Mouse (Mus musculus): ENCODE results near the gene Cd160.

Gene Cd160

GRCm38 (mm10) chr3:96829856-96830255 is 705 bp upstream of the Cd160 start:
- no peak for DNase-seq (ENCODE audit: low spot score in 2 of 2)

DNA sequence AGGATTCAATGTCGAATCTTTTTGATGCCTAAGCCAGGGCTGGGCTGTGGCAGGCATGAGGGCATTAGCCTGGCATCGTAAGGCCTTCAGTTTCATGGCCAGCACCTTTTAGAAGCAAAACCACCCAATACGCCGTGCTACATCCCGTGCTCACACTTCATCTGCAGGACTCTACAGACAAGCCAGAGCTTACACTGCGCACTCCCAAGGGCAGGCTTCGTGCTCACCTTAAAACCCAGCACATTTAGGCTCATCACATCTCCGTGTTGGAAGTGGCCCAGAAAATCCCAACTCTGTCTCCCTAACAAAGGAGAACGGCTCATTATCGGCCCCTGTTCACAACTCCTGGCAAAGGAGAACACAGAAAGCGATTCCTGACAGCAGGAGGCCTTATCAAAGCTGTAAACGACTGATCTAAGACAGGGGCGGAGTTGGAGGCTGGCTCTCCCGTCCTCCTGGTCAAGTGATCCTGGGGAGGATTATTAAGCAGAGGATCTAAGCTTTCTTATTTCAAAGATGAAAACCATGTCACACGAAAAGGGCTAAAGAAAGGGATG is 765 bp downstream of the Cd160 start:
- DNase-seq (ENCODE audit: low spot score in 2 of 2) = no peak

- DNase-seq (ENCODE audit: low spot score in 2 of 2) = no peak
These were observed 3.9 kb downstream of the Cd160 start for GRCm38 (mm10) chr3:96825261-96825660.

- DNase-seq (ENCODE audit: low spot score in 2 of 2) = no peak
These were observed 4.5 kb downstream of the Cd160 start for GRCm38 (mm10) chr3:96824614-96825013.

- DNase-seq (ENCODE audit: low spot score in 2 of 2) = no peak
These were observed 5.5 kb downstream of the Cd160 start for GRCm38 (mm10) chr3:96823701-96824100.

- no peak for DNase-seq (ENCODE audit: low spot score in 2 of 2)
These were observed 7.6 kb downstream of the Cd160 start for GRCm38 (mm10) chr3:96821581-96821980.

GRCm38 (mm10) chr3:96820116-96820915 is 8.8 kb downstream of the Cd160 start:
- DNase-seq (ENCODE audit: low spot score in 2 of 2) = no peak

DNA sequence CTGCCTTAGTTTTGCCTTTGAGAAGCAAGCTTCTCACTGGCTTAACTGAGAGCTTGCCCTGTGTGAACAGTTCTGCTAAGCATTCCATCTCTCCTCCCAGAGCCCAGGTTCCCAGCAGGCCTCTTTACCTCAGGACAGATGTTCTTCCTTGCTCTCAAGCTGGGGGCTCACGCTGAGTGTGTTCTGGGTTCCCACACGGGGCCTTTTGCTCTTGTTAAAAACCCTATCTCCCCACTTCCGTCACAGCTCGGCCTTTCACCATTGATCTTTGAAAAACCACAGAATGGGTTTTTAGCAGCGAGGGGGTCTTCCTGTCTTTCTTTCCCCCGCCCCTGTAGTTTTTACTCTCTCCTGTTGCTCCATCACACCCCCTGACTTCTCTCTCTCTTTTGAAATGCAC is 14.8 kb downstream of the Cd160 start:
- DNase-seq (ENCODE audit: low spot score in 2 of 2) = peak; percentile 60 to 67

DNA sequence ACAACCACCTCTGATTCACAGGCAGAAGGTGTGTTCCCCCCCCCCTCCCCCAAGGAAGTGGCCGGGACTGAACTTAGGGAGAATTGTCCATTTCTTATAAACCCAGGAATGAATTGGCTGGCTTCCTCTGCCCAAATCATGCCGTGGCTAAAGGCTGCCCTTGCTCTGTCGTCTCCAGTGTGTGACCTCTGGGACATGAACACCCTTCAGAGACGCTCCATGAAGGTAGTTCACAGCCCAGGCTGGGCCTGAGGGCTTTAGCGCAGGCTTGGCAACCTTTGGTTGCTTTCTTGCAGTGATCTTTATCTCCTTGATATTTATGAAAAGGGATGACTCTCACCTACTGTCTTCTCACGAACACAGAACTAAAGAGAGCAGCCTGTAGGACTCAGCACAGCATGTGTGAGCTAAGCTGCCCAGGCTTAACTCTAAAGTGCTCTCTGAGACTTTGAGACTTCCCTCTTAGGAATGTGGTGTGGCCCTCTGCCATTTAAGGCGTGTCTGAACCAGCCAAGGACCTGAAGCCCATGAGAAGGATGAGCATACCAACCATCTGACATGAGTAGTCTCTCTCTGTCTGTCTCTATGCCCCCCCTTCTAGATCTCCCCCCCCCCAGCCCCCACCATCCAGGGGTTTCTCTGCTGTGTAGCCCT is 15.4 kb downstream of the Cd160 start:
- DNase-seq (ENCODE audit: low spot score in 2 of 2) = no peak

DNA sequence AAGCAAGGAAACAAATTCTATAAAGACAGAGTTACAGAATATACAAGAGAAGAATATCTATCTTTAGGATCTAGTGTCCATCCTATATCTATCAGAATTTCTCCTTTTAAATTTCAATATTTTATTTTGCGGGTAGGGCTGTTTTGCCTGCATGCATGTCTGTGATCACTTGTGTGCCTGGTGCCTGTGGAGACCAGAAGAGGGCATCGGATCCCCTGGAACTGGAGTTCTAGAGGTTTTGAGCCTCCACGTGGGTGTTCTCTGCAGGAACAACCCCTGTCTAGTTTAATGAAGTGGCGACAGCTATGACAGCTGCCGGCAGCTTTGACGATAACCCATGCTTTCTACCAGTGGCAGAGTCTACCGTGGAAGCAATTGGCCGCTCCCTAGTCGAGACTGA is 16.0 kb downstream of the Cd160 start:
- DNase-seq (ENCODE audit: low spot score in 2 of 2) = peak; percentile 47 to 48

GRCm38 (mm10) chr3:96812395-96813091 is 16.6 kb downstream of the Cd160 start:
- peak; percentile 81 to 96 for DNase-seq (ENCODE audit: low spot score in 2 of 2)

GRCm38 (mm10) chr3:96811232-96811631 is 17.9 kb downstream of the Cd160 start:
- no peak for DNase-seq (ENCODE audit: low spot score in 2 of 2)

GRCm38 (mm10) chr3:96808651-96809050 is 20.5 kb downstream of the Cd160 start:
- no peak for DNase-seq (ENCODE audit: low spot score in 2 of 2)

DNA sequence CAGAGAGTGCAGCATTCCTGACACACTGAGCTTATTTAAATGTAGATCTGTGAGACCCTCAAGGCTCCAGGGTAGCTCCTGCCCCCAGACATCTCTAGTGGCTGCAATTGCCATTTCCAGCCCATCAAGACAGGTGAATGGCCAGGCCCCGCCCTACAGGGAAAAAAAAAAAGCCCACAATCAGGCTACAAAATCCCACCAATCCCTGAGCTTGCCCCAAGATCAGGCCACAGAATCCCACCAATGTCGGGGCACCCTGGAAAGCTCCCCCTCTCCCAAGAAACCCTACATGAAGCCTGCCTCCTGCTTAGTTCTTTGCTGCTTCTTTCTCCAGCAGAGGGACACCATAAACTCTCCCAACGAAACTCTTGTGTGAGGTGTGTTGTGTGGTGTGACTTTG is 21.0 kb downstream of the Cd160 start:
- no peak for DNase-seq (ENCODE audit: low spot score in 2 of 2)

GRCm38 (mm10) chr3:96802214-96802613 is 26.9 kb downstream of the Cd160 start:
- no peak for DNase-seq (ENCODE audit: low spot score in 2 of 2)

DNA sequence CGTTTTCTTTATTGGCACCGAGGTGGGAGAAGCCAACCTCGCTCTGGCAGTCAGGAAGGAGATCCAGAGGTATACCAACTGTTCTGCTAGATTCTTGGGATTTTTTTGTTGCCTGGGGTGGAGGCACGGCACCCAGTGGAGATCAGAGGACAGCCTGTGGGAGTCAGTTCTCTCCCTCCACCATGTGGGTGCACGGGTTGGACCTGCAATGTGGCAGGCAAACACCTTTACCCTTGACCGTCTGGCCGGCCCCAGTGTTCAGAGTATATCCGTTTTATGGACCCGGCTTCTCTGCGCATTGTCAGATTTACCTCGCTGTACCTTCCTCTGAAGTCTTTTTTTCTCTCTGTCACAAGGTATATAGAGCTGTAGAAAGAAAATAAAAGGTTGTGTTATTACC is 28.9 kb downstream of the Cd160 start:
- no peak for DNase-seq (ENCODE audit: low spot score in 2 of 2)

DNA sequence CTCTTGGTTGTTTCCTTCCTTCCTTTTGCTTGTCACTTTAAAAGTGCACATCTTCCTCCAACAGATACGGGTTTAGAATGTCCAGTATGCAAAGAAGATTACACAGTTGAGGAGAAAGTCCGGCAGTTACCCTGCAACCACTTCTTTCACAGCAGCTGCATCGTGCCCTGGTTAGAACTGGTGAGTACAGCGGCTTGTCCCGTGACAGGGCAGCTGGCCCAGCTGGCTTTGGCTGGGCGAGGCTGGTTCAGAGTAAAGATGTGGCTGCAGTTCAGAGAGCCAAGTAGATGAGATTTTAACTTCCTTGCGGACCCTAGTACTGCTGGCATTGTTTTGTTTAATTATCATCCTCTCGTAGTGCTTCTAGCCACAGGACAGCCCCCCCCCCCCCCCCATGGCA is 40.6 kb downstream of the Cd160 start:
- DNase-seq (ENCODE audit: low spot score in 2 of 2) = no peak

DNA sequence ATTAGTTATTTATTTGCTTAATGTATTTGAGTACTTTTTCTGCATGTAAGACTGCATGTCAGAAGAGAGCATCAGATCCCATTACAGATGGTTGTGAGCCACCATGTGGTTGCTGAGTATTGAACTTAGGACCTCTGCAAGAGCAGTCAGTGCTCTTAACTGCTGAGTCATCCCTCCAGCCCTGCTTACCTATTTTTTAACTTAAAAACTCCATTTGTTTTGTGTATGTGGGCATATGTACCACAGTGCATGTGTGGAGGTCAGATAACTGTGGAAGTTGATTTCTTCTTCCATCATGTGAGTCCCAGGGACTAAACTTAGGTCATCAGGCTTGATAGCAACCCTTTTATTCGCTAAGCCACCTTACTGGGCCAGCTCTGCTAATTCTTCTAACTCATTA is 41.4 kb downstream of the Cd160 start:
- no peak for DNase-seq (ENCODE audit: low spot score in 2 of 2)

GRCm38 (mm10) chr3:96782236-96782635 is 46.9 kb downstream of the Cd160 start:
- DNase-seq (ENCODE audit: low spot score in 2 of 2) = no peak

- DNase-seq (ENCODE audit: low spot score in 2 of 2) = no peak
These were observed 52.0 kb downstream of the Cd160 start for GRCm38 (mm10) chr3:96777120-96777519.

DNA sequence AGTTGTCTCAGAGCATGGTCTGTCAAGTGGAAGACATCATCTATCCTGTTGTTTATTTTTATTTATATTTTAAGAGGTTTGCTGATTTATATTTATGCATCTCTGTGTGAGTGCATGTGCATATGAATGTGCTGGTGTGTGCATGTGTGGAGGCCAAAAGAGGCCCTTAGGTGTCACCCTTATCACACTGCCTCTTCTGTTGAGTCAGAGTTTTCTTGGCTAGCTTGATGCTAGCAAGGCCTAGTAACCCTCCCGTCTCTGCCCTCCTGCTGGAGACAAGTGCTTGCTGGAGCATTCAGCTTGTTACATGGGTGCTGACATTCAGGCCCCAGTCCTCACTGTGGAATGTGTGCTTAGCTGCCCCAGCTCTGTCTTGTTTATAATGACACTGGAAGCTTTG is 56.2 kb downstream of the Cd160 start:
- no peak for DNase-seq (ENCODE audit: low spot score in 2 of 2)

DNA sequence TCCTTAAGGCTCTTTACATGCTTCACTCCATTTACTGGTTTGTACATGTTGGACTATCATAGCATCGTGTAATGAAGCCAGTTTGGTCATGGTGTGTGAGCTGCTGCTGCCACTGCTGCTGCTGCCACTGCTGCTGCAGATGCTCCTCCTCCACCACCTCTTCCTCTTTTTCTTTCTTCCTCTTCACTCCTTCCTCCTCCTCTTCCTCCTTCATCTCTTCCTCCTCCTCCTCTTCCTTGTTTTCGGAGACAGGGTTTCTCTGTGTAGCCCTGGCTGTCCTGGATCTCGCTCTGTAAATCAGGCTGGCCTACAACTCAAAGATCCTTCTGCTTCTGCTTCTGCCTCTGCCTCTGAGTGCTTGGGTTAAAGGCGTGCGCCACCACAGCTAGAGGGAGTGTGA is 59.2 kb downstream of the Cd160 start:
- DNase-seq (ENCODE audit: low spot score in 2 of 2) = no peak

- no peak for DNase-seq (ENCODE audit: low spot score in 2 of 2)
These were observed 64.6 kb downstream of the Cd160 start for GRCm38 (mm10) chr3:96764528-96764927.

Data from thymus, postnatal 10 days (tissue).